Mouse (Mus musculus) MEL (cell line): ENCODE measurements around the gene Rpp21. TPM values are rescaled to one million over a fixed set of nuclear protein-coding genes. Genes with fewer than 3 reads are reported as not detected.

Experiments used
- DNase-seq: peaks from one replicate; pipeline ENCODE4 v3.0.0; 2011; ENCODE audit warnings: low read depth, low spot score
- H3K27ac ChIP-seq: 2 replicates; pipeline ENCODE4 v1.5.1; 2012; ENCODE audit warnings: low read depth, mild to moderate bottlenecking, control low read depth, low read length, moderate library complexity; ENCODE audit not compliant: control insufficient read depth
- H3K27me3 ChIP-seq, 2 experiments: fragments of 150-350 bp in 1 of 2; sonication (generic) in 1 of 2; 2 replicates each; pipeline ENCODE4 v1.6.1; 2012; ENCODE audit warnings: low read length in 2 of 2, mild to moderate bottlenecking in 2 of 2, improper control_type of control experiment in 1 of 2, moderate library complexity in 1 of 2; ENCODE audit not compliant: insufficient read depth in 2 of 2, control insufficient read depth in 1 of 2
- H3K36me3 ChIP-seq, 2 experiments: 2 replicates each; pipeline ENCODE4 v1.6.1; 2012 to 2014; ENCODE audit warnings: low read length in 2 of 2, improper control_type of control experiment in 1 of 2, inconsistent platforms in 1 of 2, mild to moderate bottlenecking in 1 of 2; ENCODE audit not compliant: insufficient read depth in 2 of 2, control insufficient read depth in 1 of 2
- H3K4me1 ChIP-seq, 2 experiments: fragments of 150-350 bp in 1 of 2; sonication (generic) in 1 of 2; 2 replicates each; pipeline ENCODE4 v1.6.1; 2012; ENCODE audit warnings: low read length in 2 of 2, improper control_type of control experiment in 1 of 2, mild to moderate bottlenecking in 1 of 2; ENCODE audit not compliant: insufficient read depth in 2 of 2, control insufficient read depth in 1 of 2
- H3K4me3 ChIP-seq, 2 experiments: fragments of 150-350 bp in 1 of 2; sonication (generic) in 1 of 2; 2 replicates each; pipeline ENCODE4 v1.5.1; 2012; ENCODE audit warnings: low read depth in 2 of 2, low read length in 2 of 2, mild to moderate bottlenecking in 2 of 2, moderate library complexity in 2 of 2, control low read depth in 1 of 2, improper control_type of control experiment in 1 of 2; ENCODE audit not compliant: control insufficient read depth in 1 of 2, insufficient read depth in 1 of 2
- H3K79me2 ChIP-seq: 2 replicates; pipeline ENCODE4 v1.6.1; 2012; ENCODE audit warnings: mild to moderate bottlenecking, low read length, moderate library complexity; ENCODE audit not compliant: control insufficient read depth, poor library complexity, insufficient read depth
- H3K9ac ChIP-seq: 2 replicates; pipeline ENCODE4 v1.6.1; 2012; ENCODE audit warnings: low read depth, mild to moderate bottlenecking, control low read depth, low read length, moderate library complexity; ENCODE audit not compliant: control insufficient read depth, poor library complexity, severe bottlenecking
- H3K9me3 ChIP-seq: fragments of 150-350 bp; sonication (generic); replicated peaks from 2 replicates; pipeline ENCODE4 v1.6.1; 2012; ENCODE audit warnings: mild to moderate bottlenecking, low read length, improper control_type of control experiment, moderate library complexity; ENCODE audit not compliant: insufficient read depth
- BHLHE40 ChIP-seq: IDR thresholded peaks from 2 replicates; pipeline ENCODE4 v1.6.1; 2012; ENCODE audit warnings: low read depth, mild to moderate bottlenecking, inconsistent platforms, low read length, improper control_type of control experiment, borderline replicate concordance
- CHD1 ChIP-seq: IDR thresholded peaks from 2 replicates; pipeline ENCODE4 v1.6.1; 2012; ENCODE audit warnings: low read depth, mild to moderate bottlenecking, inconsistent platforms, low read length, improper control_type of control experiment
- CTCF ChIP-seq, 3 experiments: IDR thresholded peaks in 2 of 3; conservative IDR thresholded peaks in 1 of 3; 2 replicates each; pipeline ENCODE4 v1.5.1; 2011 to 2012; ENCODE audit warnings: low read length in 3 of 3, low read depth in 2 of 3, mild to moderate bottlenecking in 2 of 3, improper control_type of control experiment in 1 of 3, inconsistent platforms in 1 of 3, mixed read lengths in 1 of 3, moderate library complexity in 1 of 3; ENCODE audit not compliant: control insufficient read depth in 1 of 3, insufficient read depth in 1 of 3, poor library complexity in 1 of 3, severe bottlenecking in 1 of 3
- E2F4 ChIP-seq: IDR thresholded peaks from 2 replicates; pipeline ENCODE4 v1.6.1; 2011; ENCODE audit warnings: low read depth, low read length, improper control_type of control experiment, borderline replicate concordance
- ELF1 ChIP-seq: IDR thresholded peaks from 2 replicates; pipeline ENCODE4 v1.6.1; 2014; ENCODE audit warnings: low read depth, mild to moderate bottlenecking, inconsistent platforms, low read length, improper control_type of control experiment, moderate library complexity
- EP300 ChIP-seq, 2 experiments: IDR thresholded peaks; 2 replicates each; pipeline ENCODE4 v1.6.1; 2011; ENCODE audit warnings: improper control_type of control experiment in 2 of 2, low read length in 2 of 2, low read depth in 1 of 2, mild to moderate bottlenecking in 1 of 2
- GABPA ChIP-seq: IDR thresholded peaks from 2 replicates; pipeline ENCODE4 v1.6.1; 2012; ENCODE audit warnings: low read depth, mild to moderate bottlenecking, inconsistent platforms, low read length, improper control_type of control experiment, moderate library complexity
- GATA1 ChIP-seq: IDR thresholded peaks from 2 replicates; pipeline ENCODE4 v1.6.1; 2011; ENCODE audit warnings: low read depth, low read length, improper control_type of control experiment
- HCFC1 ChIP-seq: IDR thresholded peaks from 2 replicates; pipeline ENCODE4 v1.6.1; 2012; ENCODE audit warnings: low read depth, mild to moderate bottlenecking, inconsistent platforms, low read length, improper control_type of control experiment, moderate library complexity
- JUND ChIP-seq: IDR thresholded peaks from 2 replicates; pipeline ENCODE4 v1.6.1; 2011; ENCODE audit warnings: low read depth, mild to moderate bottlenecking, improper control_type of control experiment, low read length
- KAT2A ChIP-seq: conservative IDR thresholded peaks from 2 replicates; pipeline ENCODE4 v1.6.1; 2012; ENCODE audit warnings: low read depth, low read length, improper control_type of control experiment, inconsistent platforms
- MAX ChIP-seq: IDR thresholded peaks from 2 replicates; pipeline ENCODE4 v1.6.1; 2011; ENCODE audit warnings: low read length, improper control_type of control experiment
- MAZ ChIP-seq: IDR thresholded peaks from 2 replicates; pipeline ENCODE4 v1.6.1; 2012; ENCODE audit warnings: low read depth, mild to moderate bottlenecking, inconsistent platforms, low read length, improper control_type of control experiment
- MEF2A ChIP-seq: IDR thresholded peaks from 2 replicates; pipeline ENCODE4 v1.6.1; 2014; ENCODE audit warnings: low read depth, mild to moderate bottlenecking, inconsistent platforms, low read length, improper control_type of control experiment; ENCODE audit not compliant: poor library complexity, insufficient replicate concordance, severe bottlenecking; ENCODE audit errors: extremely low read depth
- MXI1 ChIP-seq: IDR thresholded peaks from 2 replicates; pipeline ENCODE4 v1.6.1; 2011; ENCODE audit warnings: mild to moderate bottlenecking, low read depth, low read length, improper control_type of control experiment
- MYB ChIP-seq: IDR thresholded peaks from 2 replicates; pipeline ENCODE4 v1.6.1; 2011; ENCODE audit warnings: mild to moderate bottlenecking, low read depth, low read length, improper control_type of control experiment
- MYC ChIP-seq: IDR thresholded peaks from 2 replicates; pipeline ENCODE4 v1.6.1; 2011; ENCODE audit warnings: low read depth, mild to moderate bottlenecking, low read length, improper control_type of control experiment, moderate library complexity
- NELFE ChIP-seq: IDR thresholded peaks from 2 replicates; pipeline ENCODE4 v1.6.1; 2011; ENCODE audit warnings: low read depth, low read length, improper control_type of control experiment
- NRF1 ChIP-seq: IDR thresholded peaks from 2 replicates; pipeline ENCODE4 v1.6.1; 2014; ENCODE audit warnings: low read depth, mild to moderate bottlenecking, inconsistent platforms, low read length, improper control_type of control experiment, moderate library complexity; ENCODE audit not compliant: poor library complexity, insufficient read depth, severe bottlenecking
- POLR2A ChIP-seq, 2 experiments: IDR thresholded peaks; 2 replicates each; pipeline ENCODE4 v1.6.1; 2011 to 2012; ENCODE audit warnings: low read length in 2 of 2, mild to moderate bottlenecking in 2 of 2, control low read depth in 1 of 2, improper control_type of control experiment in 1 of 2, low read depth in 1 of 2, moderate library complexity in 1 of 2; ENCODE audit not compliant: control insufficient read depth in 1 of 2, insufficient read depth in 1 of 2, poor library complexity in 1 of 2
- POLR2AphosphoS2 ChIP-seq: IDR thresholded peaks from 2 replicates; pipeline ENCODE4 v1.6.1; 2011; ENCODE audit warnings: low read length, improper control_type of control experiment
- POLR2AphosphoS5 ChIP-seq: IDR thresholded peaks from 2 replicates; pipeline ENCODE4 v1.6.1; 2012; ENCODE audit warnings: low read depth, borderline replicate concordance, mild to moderate bottlenecking, inconsistent platforms, low read length, moderate library complexity, mixed read lengths
- RAD21 ChIP-seq: IDR thresholded peaks from 2 replicates; pipeline ENCODE4 v1.6.1; 2011; ENCODE audit warnings: mild to moderate bottlenecking, low read depth, low read length, improper control_type of control experiment
- RCOR1 ChIP-seq: IDR thresholded peaks from 2 replicates; pipeline ENCODE4 v1.6.1; 2012; ENCODE audit warnings: low read depth, mild to moderate bottlenecking, inconsistent platforms, low read length, improper control_type of control experiment
- SIN3A ChIP-seq: IDR thresholded peaks from 2 replicates; pipeline ENCODE4 v1.6.1; 2012; ENCODE audit warnings: low read length, improper control_type of control experiment, inconsistent platforms
- SMC3 ChIP-seq: IDR thresholded peaks from 2 replicates; pipeline ENCODE4 v1.6.1; 2011; ENCODE audit warnings: low read depth, low read length, improper control_type of control experiment
- TAL1 ChIP-seq: IDR thresholded peaks from 2 replicates; pipeline ENCODE4 v1.6.1; 2012; ENCODE audit warnings: mild to moderate bottlenecking, inconsistent platforms, low read length, moderate library complexity, mixed read lengths
- TBP ChIP-seq: IDR thresholded peaks from 2 replicates; pipeline ENCODE4 v1.8.0; 2011; ENCODE audit warnings: low read depth, low read length, improper control_type of control experiment
- TCF12 ChIP-seq: IDR thresholded peaks from 2 replicates; pipeline ENCODE4 v1.6.1; 2014; ENCODE audit warnings: low read depth, mild to moderate bottlenecking, inconsistent platforms, low read length, improper control_type of control experiment, moderate library complexity
- UBTF ChIP-seq: IDR thresholded peaks from 2 replicates; pipeline ENCODE4 v1.6.1; 2012; ENCODE audit warnings: low read depth, mild to moderate bottlenecking, inconsistent platforms, low read length, improper control_type of control experiment, moderate library complexity, borderline replicate concordance; ENCODE audit not compliant: insufficient read depth
- USF2 ChIP-seq, 2 experiments: IDR thresholded peaks; 2 replicates each; pipeline ENCODE4 v1.6.1; 2011 to 2012; ENCODE audit warnings: improper control_type of control experiment in 2 of 2, low read length in 2 of 2, borderline replicate concordance in 1 of 2, inconsistent platforms in 1 of 2, low read depth in 1 of 2, mild to moderate bottlenecking in 1 of 2; ENCODE audit not compliant: insufficient read depth in 1 of 2
- ZC3H11A ChIP-seq: IDR thresholded peaks from 2 replicates; pipeline ENCODE4 v1.6.1; 2012; ENCODE audit warnings: low read depth, mild to moderate bottlenecking, inconsistent platforms, low read length, improper control_type of control experiment
- ZKSCAN1 ChIP-seq: IDR thresholded peaks from 2 replicates; pipeline ENCODE4 v1.6.1; 2012; ENCODE audit warnings: low read depth, mild to moderate bottlenecking, inconsistent platforms, low read length, improper control_type of control experiment, moderate library complexity
- ZMIZ1 ChIP-seq: IDR thresholded peaks from 2 replicates; pipeline ENCODE4 v1.6.1; 2012; ENCODE audit warnings: low read depth, mild to moderate bottlenecking, inconsistent platforms, low read length, improper control_type of control experiment, moderate library complexity
- polyA plus RNA-seq, 2 experiments: library from polyadenylated mRNA; stranded (reverse) in 1 of 2; unstranded in 1 of 2; fragments of >175 nt in 1 of 2; fragments of >200 nt in 1 of 2; gene quantifications; 2 replicates each; pipeline versions ENCODE4 v1.2.1 to v1.2.4; 2012; ENCODE audit warnings: low replicate concordance in 2 of 2, low read depth in 1 of 2; ENCODE audit not compliant: insufficient read length in 2 of 2, insufficient read depth in 1 of 2, missing spikeins in 1 of 2
- total RNA-seq: library from RNA; depleted of rRNA; stranded (reverse); fragments of 300-350 nt; gene quantifications from 2 replicates; pipeline ENCODE4 v1.2.3, GENCODE M21; 2012

Gene Rpp21
- total and polyA plus RNA-seq, 3 experiments = 63.8 to 116 TPM; not detected in 1

GRCm38 (mm10) chr17:36261511-36262166 is 3.8 kb upstream of the Rpp21 start:
- H3K9me3 ChIP-seq = no peaks in the 10 kb centered on the region
- H3K9ac ChIP-seq = peak overlapping the region; percentile 66
- TF ChIP-seq TAL1 (peak; percentile 55), RAD21 (no peak), BHLHE40 (no peak), JUND (peak; percentile 28; the same call in 1 of the 2 replicates), MAX (no peak; the same call in 1 of the 2 replicates), ZKSCAN1 (no peak), ELF1 (no peak), NELFE (no peak; the same call in 1 of the 2 replicates), MEF2A (no peak), SIN3A (no peak), E2F4 (no peak), USF2 (IDR thresholded peaks at IDR 0.05; ENCODE audit: borderline replicate concordance in 1 of 2, insufficient read depth in 1 of 2, low read depth in 1 of 2, low read length in 2 of 2) (no peak), TCF12 (peak; percentile 49), POLR2A (IDR thresholded peaks at IDR 0.05; ENCODE audit: control insufficient read depth in 1 of 2, insufficient read depth in 1 of 2, low read depth in 1 of 2, low read length in 2 of 2, poor library complexity in 1 of 2) (peak in 1 of 2 experiments; percentile 51; a peak in 2 of 4 replicates), ZC3H11A (no peak), EP300 (IDR thresholded peaks at IDR 0.05; ENCODE audit: low read depth in 1 of 2, low read length in 2 of 2) (peak; percentile 70 to 76), POLR2AphosphoS2 (no peak), TBP (peak; percentile 7; the same call in 1 of the 2 replicates), KAT2A (no peak), GATA1 (peak; percentile 77), SMC3 (no peak), NRF1 (no peak), ZMIZ1 (no peak), CTCF (IDR thresholded peaks at IDR 0.05 in 2 of 3, conservative IDR thresholded peaks at IDR 0.05 in 1 of 3; ENCODE audit: control insufficient read depth in 1 of 3, insufficient read depth in 1 of 3, low read depth in 2 of 3, low read length in 3 of 3, poor library complexity in 1 of 3, severe bottlenecking in 1 of 3) (no peak), GABPA (no peak), UBTF (no peak), RCOR1 (peak; percentile 24; the same call in 1 of the 2 replicates), CHD1 (no peak), HCFC1 (peak; percentile 22; the same call in 1 of the 2 replicates), MXI1 (peak; percentile 51; the same call in 1 of the 2 replicates), MAZ (no peak), MYB (peak; percentile 56), MYC (no peak; the same call in 1 of the 2 replicates), POLR2AphosphoS5 (no peak)
- TF ChIP-seq, all 39 proteins: peak for 11
- Histone ChIP-seq H3K27ac (peak overlapping the region; percentile 98), H3K4me3 (peak overlapping the region; percentile 3 to 17; a peak in 1 of 4 replicates), H3K79me2 (peaks cover 4% of the 10 kb centered on the region), H3K27me3 (no peaks in the 10 kb centered on the region), H3K4me1 (peaks cover 18 to 22% of the 10 kb centered on the region in 2 experiments), H3K36me3 (peaks cover 7 to 32% of the 10 kb centered on the region in 2 experiments; a peak in 3 of 4 replicates)
- peak; percentile 92 for DNase-seq
